Mouse (Mus musculus) kidney, adult 9 months (tissue): ENCODE measurements around the gene Ppp1r9b.
"Not testable (repeated sequence)": the region's sequence is repeated elsewhere in the genome, so short reads cannot be mapped to it uniquely, and the experiment has no call there.

ENCODE experiments used
- DNase-seq: peaks from one replicate; pipeline ENCODE4 v3.0.0; 2022

The Ppp1r9b gene

DNA sequence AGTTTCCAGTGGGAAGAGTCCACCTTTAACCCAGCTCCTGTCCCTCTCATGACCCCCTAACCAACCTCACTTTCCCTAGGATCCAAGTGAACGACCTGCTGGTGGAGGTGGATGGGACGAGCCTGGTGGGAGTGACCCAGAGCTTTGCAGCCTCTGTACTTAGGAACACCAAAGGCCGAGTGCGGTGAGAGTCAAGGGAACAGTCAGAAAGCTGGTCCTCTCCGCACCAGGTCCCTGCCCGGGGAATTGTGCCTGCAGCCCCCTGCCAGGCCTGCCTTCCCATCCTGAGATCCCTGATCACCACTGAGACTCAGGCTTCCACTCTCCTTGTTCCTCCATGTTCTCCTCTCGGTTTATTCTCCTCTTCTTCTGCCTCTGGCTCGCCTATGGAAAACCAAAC lies 9.3 kb downstream of the Ppp1r9b start:
- no peak for DNase-seq

GRCm38 (mm10) chr11:95000548-95000947 lies 9.7 kb downstream of the Ppp1r9b start:
- DNase-seq, result peak; percentile 66

DNA sequence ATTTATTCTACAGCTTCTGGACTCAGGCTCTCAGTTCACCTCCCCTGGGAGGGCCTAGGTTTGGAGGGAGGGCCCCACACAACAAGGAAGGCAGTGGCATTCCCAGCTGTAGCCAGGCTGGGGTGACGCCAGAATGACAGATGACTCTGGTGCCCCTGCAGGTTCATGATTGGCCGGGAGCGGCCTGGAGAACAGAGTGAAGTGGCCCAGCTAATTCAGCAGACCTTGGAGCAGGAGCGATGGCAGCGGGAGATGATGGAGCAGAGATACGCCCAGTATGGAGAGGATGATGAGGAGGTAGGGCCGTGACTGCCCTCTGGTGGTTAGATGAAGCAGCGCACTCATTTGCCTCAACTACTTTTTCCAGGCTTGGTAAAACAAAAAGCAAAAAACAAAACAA lies 10.2 kb downstream of the Ppp1r9b start:
- peak; percentile 79 for DNase-seq

DNA sequence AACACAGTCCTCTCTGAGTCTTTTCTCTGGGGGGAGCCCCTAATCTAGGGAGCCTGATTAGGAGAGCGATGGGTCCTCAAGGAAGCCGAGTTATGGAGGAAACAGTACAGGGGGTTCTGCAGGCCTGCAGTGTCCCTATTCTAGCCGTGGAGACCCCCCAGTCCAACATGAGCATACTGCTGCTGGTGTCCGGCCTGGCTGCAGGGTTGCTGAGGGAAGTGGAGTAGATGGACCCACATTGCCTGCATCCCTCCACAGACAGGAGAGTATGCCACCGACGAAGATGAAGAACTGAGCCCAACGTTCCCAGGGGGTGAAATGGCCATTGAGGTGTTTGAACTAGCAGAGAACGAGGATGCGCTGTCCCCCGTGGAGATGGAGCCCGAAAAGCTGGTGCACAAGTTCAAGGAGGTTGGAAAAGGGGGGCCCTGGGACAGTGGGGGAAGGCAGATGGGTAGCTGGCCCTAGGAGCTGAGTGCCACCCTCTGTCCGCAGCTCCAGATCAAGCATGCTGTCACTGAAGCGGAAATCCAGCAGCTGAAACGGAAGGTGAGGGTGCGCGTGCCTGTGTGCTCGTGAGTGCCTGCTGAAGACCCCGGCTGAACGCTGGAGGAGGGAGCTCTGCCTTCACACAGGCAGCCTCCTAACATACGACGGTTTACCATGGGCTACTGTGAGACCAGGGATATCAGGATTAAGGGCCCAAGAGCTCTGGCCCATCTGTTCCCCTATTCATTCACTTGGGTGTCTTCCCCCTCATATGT lies 10.9 kb downstream of the Ppp1r9b start:
- DNase-seq, result no peak

GRCm38 (mm10) chr11:95002705-95003104 lies 11.9 kb downstream of the Ppp1r9b start:
- DNase-seq, result no peak

- DNase-seq, result no peak
Observed at GRCm38 (mm10) chr11:95004136-95004936, 13.5 kb downstream of the Ppp1r9b start.

- no peak for DNase-seq
Observed at GRCm38 (mm10) chr11:95004937-95005198, 14.0 kb downstream of the Ppp1r9b start.

DNA sequence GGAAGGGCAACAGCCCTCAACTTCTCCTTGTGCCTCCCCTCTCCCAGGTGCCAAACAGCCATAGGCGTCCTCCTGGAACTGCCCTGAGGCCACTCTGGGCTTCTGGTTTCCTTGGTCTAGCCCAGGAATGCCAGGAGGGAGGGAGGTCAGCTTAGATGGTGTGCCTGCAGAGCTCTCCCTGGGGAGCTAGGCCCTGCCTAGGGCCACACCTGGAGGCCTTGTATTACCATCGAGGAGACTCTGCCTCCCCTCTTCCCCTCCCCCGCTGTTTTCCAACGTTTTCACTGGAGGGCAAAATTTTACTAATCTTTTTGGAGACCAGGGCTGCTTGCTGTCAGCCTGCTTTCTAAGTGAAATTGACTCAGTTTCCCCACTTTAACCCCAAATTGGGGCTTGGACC lies 15.2 kb downstream of the Ppp1r9b start:
- DNase-seq, result no peak

- peak; percentile 80 for DNase-seq
Observed at GRCm38 (mm10) chr11:95006525-95007219, 15.8 kb downstream of the Ppp1r9b start.

- DNase-seq, result no peak
Observed at GRCm38 (mm10) chr11:95007418-95007817, 16.6 kb downstream of the Ppp1r9b start.

DNA sequence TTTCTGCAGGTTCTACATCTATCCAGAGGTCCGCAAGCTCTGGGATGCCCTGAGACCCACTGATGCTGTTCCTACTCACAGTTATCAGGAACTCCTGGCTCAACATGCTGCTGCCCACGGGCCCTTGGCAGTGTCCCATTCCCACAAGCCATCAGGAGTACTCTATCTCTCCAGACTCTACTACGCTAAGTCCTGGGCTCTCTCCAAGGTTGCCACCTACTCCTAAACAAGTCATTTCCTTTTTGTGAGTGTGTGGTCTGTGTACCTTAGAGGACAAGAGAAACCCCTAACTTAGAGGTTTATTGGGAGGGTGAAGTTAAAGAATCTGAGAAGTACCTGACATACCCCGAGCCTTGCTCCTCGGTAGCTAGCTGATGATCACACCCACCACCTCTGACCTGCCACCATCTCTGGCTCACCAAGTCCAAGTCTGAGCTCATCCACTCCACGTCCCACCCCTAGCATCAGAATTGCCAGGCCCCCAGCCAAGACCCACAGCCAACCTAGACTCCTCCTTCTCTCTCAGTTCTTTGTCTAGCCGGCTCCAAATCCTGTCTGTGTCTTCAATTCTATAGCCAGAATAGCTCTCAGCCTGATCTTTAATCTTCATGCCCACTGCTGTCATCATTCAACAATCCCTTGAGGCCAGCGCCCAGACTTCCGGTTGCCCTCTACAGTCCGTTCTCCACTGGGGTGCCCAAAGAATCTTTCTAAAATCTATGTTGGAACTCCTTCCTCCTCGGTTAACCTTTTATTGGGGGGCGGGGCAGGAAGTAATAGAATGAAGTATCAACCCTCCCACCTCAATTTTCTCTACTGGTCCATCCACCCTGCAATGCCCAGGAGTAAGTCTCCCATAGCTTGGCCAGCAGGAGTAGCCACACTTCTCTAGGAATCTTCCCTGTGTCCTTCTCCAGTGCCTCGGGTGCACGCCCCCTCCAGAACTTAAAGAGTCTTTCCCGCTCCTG lies 18.1 kb downstream of the Ppp1r9b start:
- no peak for DNase-seq

- DNase-seq, result peak; percentile 47
Observed at GRCm38 (mm10) chr11:95009629-95010014, 18.8 kb downstream of the Ppp1r9b start, which contains the start of gene Samd14. Samd14 (plus strand) TSS chr11:95009879.

DNA sequence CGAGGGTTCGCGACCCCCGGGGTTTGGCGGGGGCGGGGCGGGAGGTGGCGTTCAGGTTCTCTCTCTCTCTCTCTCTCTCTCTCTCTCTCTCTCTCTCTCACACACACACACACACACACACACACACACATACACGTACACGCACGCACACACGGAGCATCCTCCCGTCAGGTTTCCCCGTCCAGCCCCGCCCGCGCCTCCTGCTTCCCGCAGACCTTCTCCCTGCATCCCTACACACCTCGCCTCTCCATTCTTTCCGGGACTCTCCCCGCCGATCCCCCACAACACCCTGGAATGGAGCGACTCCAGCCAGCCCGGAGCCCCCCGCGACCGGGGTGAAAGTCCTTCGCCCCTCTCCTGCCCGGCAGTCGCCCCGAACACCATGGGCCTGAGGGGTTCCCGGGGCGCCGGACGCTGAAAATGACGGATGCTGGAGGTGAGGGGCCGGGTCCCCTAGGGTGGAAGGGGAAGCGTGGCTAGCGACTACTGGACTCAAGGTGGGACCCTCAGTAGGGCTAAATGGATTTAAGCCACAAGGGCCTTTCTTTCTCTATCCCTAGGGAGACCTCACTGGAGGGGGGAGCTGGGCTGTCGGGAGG lies 19.4 kb downstream of the Ppp1r9b start:
- DNase-seq, result no peak

GRCm38 (mm10) chr11:95010841-95011403 lies 20.1 kb downstream of the Ppp1r9b start:
- DNase-seq, result not testable (repeated sequence)

GRCm38 (mm10) chr11:95011416-95011815 lies 20.6 kb downstream of the Ppp1r9b start:
- no peak for DNase-seq

- DNase-seq, result no peak
Observed at GRCm38 (mm10) chr11:95012075-95012474, 21.2 kb downstream of the Ppp1r9b start.

DNA sequence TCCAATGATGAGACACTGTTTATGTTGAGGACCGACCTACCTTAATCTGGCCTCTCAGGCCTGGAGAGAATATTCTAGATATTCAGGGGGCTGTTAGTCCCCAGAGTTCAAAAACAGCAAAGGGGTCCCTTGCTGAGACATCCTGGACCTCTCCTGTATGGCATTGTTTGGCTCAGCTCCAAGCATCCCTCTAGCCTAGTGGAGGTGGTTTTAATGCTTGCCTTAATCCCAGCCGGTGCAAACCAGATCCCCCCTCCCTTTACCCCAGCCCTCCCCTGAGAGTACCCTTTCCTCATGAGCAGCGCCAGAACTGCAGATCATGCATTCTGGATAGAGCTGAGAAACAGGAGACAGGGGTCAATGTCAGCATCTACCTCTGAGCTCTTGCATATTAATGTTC lies 21.7 kb downstream of the Ppp1r9b start:
- DNase-seq, result no peak

GRCm38 (mm10) chr11:95015484-95015883 lies 24.6 kb downstream of the Ppp1r9b start:
- no peak for DNase-seq

DNA sequence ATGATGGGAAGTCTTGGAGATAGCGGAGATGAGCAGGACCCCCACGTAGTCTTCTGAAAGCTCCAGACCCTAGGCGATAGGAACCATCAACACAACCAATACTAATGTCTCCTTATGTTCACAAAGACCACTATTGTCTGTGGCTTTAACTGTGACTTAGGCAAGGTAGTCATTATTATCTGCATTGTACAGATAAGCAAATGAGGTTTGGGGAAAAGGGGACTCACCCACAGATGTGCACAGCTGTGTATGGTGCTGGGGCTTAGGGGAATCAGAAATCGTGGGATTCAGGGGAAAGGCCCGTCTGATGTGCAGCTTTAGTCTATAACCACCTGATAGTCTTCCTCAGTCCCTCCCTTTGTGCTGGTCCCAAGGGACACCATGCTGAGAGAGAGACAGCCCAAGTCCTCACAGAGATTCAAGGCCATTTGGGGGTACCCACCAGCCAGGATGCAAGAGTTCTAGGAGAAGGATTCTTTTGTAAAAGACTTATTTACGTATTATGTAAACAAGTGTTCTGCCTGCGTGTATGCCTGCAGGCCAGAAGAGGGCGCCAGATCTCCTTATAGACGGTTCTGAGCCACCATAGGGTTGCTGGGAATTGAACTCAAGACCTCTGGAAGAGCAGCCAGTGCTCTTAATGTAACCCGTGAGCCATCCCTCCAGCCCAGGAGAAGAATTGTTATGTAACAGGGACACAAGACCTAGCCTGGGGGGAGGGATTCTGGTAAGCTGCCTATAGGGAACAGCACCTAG lies 31.6 kb downstream of the Ppp1r9b start:
- DNase-seq, result no peak

DNA sequence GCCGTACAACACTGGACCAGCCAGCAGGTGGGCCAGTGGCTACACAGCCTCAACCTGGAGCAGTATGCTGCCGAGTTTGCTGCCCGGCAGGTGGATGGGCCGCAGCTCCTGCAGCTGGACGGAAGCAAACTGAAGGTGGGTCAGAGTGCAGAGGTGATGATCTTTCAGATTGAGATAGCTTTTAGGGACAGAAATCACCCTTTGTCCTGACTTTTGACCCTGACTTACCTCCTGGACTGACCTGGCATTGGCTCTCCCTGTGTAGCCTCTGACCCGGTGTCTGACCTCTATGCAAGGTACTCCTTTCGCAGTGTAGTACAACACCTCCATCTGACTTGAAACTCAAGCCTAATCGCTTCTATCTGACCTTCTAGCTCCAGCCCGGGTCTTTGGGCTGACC lies 32.6 kb downstream of the Ppp1r9b start:
- no peak for DNase-seq
